Mouse (Mus musculus) CH12.LX (cell line): ENCODE data around the gene Cdhr2. TPM values are rescaled to one million over a fixed set of nuclear protein-coding genes. Genes with fewer than 3 reads are reported as not detected.
A peak's percentile ranks its signal among the peaks of the same experiment; 100 is the strongest.

Source experiments
- DNase-seq: peaks from one replicate; pipeline ENCODE4 v3.0.0-alpha.2; 2013; ENCODE audit errors: extremely low read depth
- H3K27ac ChIP-seq: 2 replicates; pipeline ENCODE4 v1.5.1; 2012; ENCODE audit warnings: low read depth, mild to moderate bottlenecking, control low read depth, moderate library complexity; ENCODE audit not compliant: insufficient read depth
- H3K27me3 ChIP-seq: replicated peaks from 2 replicates; pipeline ENCODE3; 2012; ENCODE audit warnings: inconsistent platforms
- H3K36me3 ChIP-seq, 2 experiments: replicated peaks in 1 of 2; 2 replicates each; pipeline versions ENCODE3 to v1.6.1; 2012; ENCODE audit warnings: inconsistent platforms in 1 of 2, low read length in 1 of 2, mild to moderate bottlenecking in 1 of 2, mixed read lengths in 1 of 2, moderate library complexity in 1 of 2; ENCODE audit not compliant: control insufficient read depth in 1 of 2, insufficient read depth in 1 of 2
- H3K4me1 ChIP-seq, 2 experiments: 2 replicates each; pipeline ENCODE4 v1.6.1; 2012; ENCODE audit warnings: inconsistent platforms in 1 of 2, moderate library complexity in 1 of 2; ENCODE audit not compliant: insufficient read depth in 2 of 2, control insufficient read depth in 1 of 2
- H3K4me2 ChIP-seq: 2 replicates; pipeline ENCODE4 v1.6.1; 2012; ENCODE audit warnings: low read depth, mild to moderate bottlenecking, control low read depth; ENCODE audit not compliant: poor library complexity, insufficient read depth, severe bottlenecking
- H3K4me3 ChIP-seq, 3 experiments: fragments of 150-350 bp in 1 of 3; sonication (generic) in 1 of 3; replicated peaks in 1 of 3; 2 replicates each; pipeline versions ENCODE3 to v1.5.1; 2011 to 2012; ENCODE audit warnings: low read depth in 2 of 3, low read length in 2 of 3, mild to moderate bottlenecking in 2 of 3, moderate library complexity in 2 of 3, control low read depth in 1 of 3, improper control_type of control experiment in 1 of 3, inconsistent platforms in 1 of 3, mixed read lengths in 1 of 3; ENCODE audit not compliant: poor library complexity in 1 of 3
- H3K79me2 ChIP-seq: replicated peaks from 2 replicates; pipeline ENCODE4 v1.6.1; 2012; ENCODE audit warnings: mild to moderate bottlenecking, moderate library complexity; ENCODE audit not compliant: control insufficient read depth, poor library complexity, insufficient read depth, severe bottlenecking; ENCODE audit errors: extremely low read depth
- H3K9ac ChIP-seq: 2 replicates; pipeline ENCODE4 v1.6.1; 2012; ENCODE audit warnings: low read depth, mild to moderate bottlenecking, control low read depth, moderate library complexity; ENCODE audit not compliant: insufficient read depth
- H3K9me3 ChIP-seq: replicated peaks from 2 replicates; pipeline ENCODE3; 2012; ENCODE audit warnings: low read length, inconsistent platforms, mixed read lengths
- CHD1 ChIP-seq: IDR thresholded peaks from 2 replicates; pipeline ENCODE4 v1.6.1; 2012; ENCODE audit warnings: low read depth, low read length, improper control_type of control experiment, inconsistent platforms
- CHD2 ChIP-seq: IDR thresholded peaks from 2 replicates; pipeline ENCODE4 v1.6.1; 2011; ENCODE audit warnings: low read length, improper control_type of control experiment
- E2F4 ChIP-seq: IDR thresholded peaks from 2 replicates; pipeline ENCODE4 v1.6.1; 2011; ENCODE audit warnings: low read depth, low read length, improper control_type of control experiment; ENCODE audit not compliant: insufficient replicate concordance
- ELF1 ChIP-seq: IDR thresholded peaks from 2 replicates; pipeline ENCODE4 v1.6.1; 2014; ENCODE audit warnings: low read depth, mild to moderate bottlenecking, inconsistent platforms, low read length, improper control_type of control experiment
- EP300 ChIP-seq: IDR thresholded peaks from 2 replicates; pipeline ENCODE4 v1.6.1; 2011; ENCODE audit warnings: low read length, improper control_type of control experiment
- ETS1 ChIP-seq: conservative IDR thresholded peaks from 2 replicates; pipeline ENCODE4 v1.6.1; 2012; ENCODE audit warnings: low read depth, mild to moderate bottlenecking, inconsistent platforms, low read length, improper control_type of control experiment, moderate library complexity
- GABPA ChIP-seq: IDR thresholded peaks from 2 replicates; pipeline ENCODE4 v1.6.1; 2012; ENCODE audit warnings: low read depth, low read length, improper control_type of control experiment, inconsistent platforms; ENCODE audit not compliant: insufficient replicate concordance
- HCFC1 ChIP-seq: IDR thresholded peaks from 2 replicates; pipeline ENCODE4 v1.6.1; 2012; ENCODE audit warnings: low read depth, mild to moderate bottlenecking, inconsistent platforms, low read length, improper control_type of control experiment
- JUN ChIP-seq: IDR thresholded peaks from 2 replicates; pipeline ENCODE4 v1.6.1; 2011; ENCODE audit warnings: low read depth, mild to moderate bottlenecking, low read length, improper control_type of control experiment, moderate library complexity; ENCODE audit not compliant: insufficient read depth
- KAT2A ChIP-seq: IDR thresholded peaks from 2 replicates; pipeline ENCODE4 v1.6.1; 2012; ENCODE audit warnings: low read length, improper control_type of control experiment, inconsistent platforms; ENCODE audit not compliant: insufficient replicate concordance
- MAX ChIP-seq: IDR thresholded peaks from 2 replicates; pipeline ENCODE4 v1.6.1; 2011; ENCODE audit warnings: low read length, improper control_type of control experiment
- MAZ ChIP-seq: IDR thresholded peaks from 2 replicates; pipeline ENCODE4 v1.6.1; 2012; ENCODE audit warnings: low read depth, mild to moderate bottlenecking, inconsistent platforms, low read length, improper control_type of control experiment, moderate library complexity
- MEF2A ChIP-seq: IDR thresholded peaks from 2 replicates; pipeline ENCODE4 v1.6.1; 2014; ENCODE audit warnings: low read depth, mild to moderate bottlenecking, inconsistent platforms, low read length, improper control_type of control experiment, borderline replicate concordance
- NELFE ChIP-seq: IDR thresholded peaks from 2 replicates; pipeline ENCODE4 v1.6.1; 2011; ENCODE audit warnings: low read depth, low read length, improper control_type of control experiment
- NRF1 ChIP-seq: IDR thresholded peaks from 2 replicates; pipeline ENCODE4 v1.6.1; 2014; ENCODE audit warnings: low read depth, mild to moderate bottlenecking, inconsistent platforms, low read length, improper control_type of control experiment, moderate library complexity
- PAX5 ChIP-seq: IDR thresholded peaks from 2 replicates; pipeline ENCODE4 v1.6.1; 2012; ENCODE audit warnings: low read length, inconsistent platforms, mixed read lengths
- POLR2A ChIP-seq: IDR thresholded peaks from 2 replicates; pipeline ENCODE4 v1.6.1; 2011; ENCODE audit warnings: low read depth, mild to moderate bottlenecking, improper control_type of control experiment, low read length
- RAD21 ChIP-seq: IDR thresholded peaks from 2 replicates; pipeline ENCODE4 v1.6.1; 2011; ENCODE audit warnings: low read depth, mild to moderate bottlenecking, low read length, improper control_type of control experiment, moderate library complexity
- SIN3A ChIP-seq: IDR thresholded peaks from 2 replicates; pipeline ENCODE4 v1.6.1; 2012; ENCODE audit warnings: low read length, improper control_type of control experiment, inconsistent platforms
- TBP ChIP-seq: conservative IDR thresholded peaks from 2 replicates; pipeline ENCODE4 v1.6.1; 2011; ENCODE audit warnings: low read depth, low read length, improper control_type of control experiment
- TCF12 ChIP-seq: IDR thresholded peaks from 2 replicates; pipeline ENCODE4 v1.6.1; 2014; ENCODE audit warnings: low read depth, mild to moderate bottlenecking, inconsistent platforms, low read length, improper control_type of control experiment
- UBTF ChIP-seq: IDR thresholded peaks from 2 replicates; pipeline ENCODE4 v1.6.1; 2012; ENCODE audit warnings: low read depth, mild to moderate bottlenecking, inconsistent platforms, low read length, improper control_type of control experiment, moderate library complexity
- USF1 ChIP-seq: IDR thresholded peaks from 2 replicates; pipeline ENCODE4 v1.6.1; 2014; ENCODE audit warnings: low read depth, mild to moderate bottlenecking, inconsistent platforms, low read length, improper control_type of control experiment
- ZC3H11A ChIP-seq: IDR thresholded peaks from 2 replicates; pipeline ENCODE4 v1.6.1; 2012; ENCODE audit warnings: low read depth, mild to moderate bottlenecking, inconsistent platforms, low read length, improper control_type of control experiment
- ZKSCAN1 ChIP-seq: IDR thresholded peaks from 2 replicates; pipeline ENCODE4 v1.6.1; 2012; ENCODE audit warnings: low read depth, inconsistent platforms, low read length, improper control_type of control experiment, borderline replicate concordance
- ZMIZ1 ChIP-seq: IDR thresholded peaks from 2 replicates; pipeline ENCODE4 v1.6.1; 2012; ENCODE audit warnings: low read depth, mild to moderate bottlenecking, inconsistent platforms, low read length, improper control_type of control experiment
- ZNF384 ChIP-seq: IDR thresholded peaks from 2 replicates; pipeline ENCODE4 v1.6.1; 2012; ENCODE audit warnings: low read depth, low read length, improper control_type of control experiment, inconsistent platforms
- dilution Hi-C: fragments of 300-500 bp; cut with MboI; formaldehyde crosslinking; loops from 2 replicates; pipeline ENCODE4 v1.14.3; 2020; ENCODE audit warnings: low sequenced_read_pairs; ENCODE audit not compliant: extremely low pct_unique_long_range_greater_than_20kb, extremely low pct_ligation_motif_present
- in situ Hi-C: fragments of 300-500 bp; cut with MboI; formaldehyde crosslinking; loops from 3 replicates; pipeline ENCODE4 v1.14.3; 2019; ENCODE audit warnings: low sequenced_read_pairs, low pct_ligation_motif_present, low pct_unique_long_range_greater_than_20kb, mixed read lengths
- polyA plus RNA-seq: library from polyadenylated mRNA; unstranded; fragments of >175 nt; gene quantifications from 2 replicates; pipeline ENCODE4 v1.2.1, GENCODE M21; 2012; ENCODE audit warnings: low read depth; ENCODE audit not compliant: insufficient read length
- total RNA-seq, 2 experiments: library from RNA; depleted of rRNA; stranded (reverse); fragments of 300-350 nt in 1 of 2; fragments of >200 nt in 1 of 2; gene quantifications; 2 replicates each; pipeline ENCODE4 v1.2.3; 2012 to 2014

Cdhr2 gene
- total and polyA plus RNA-seq, 3 experiments = not detected

- TF ChIP-seq SIN3A = peak; percentile 96
- no peak for TF ChIP-seq ZKSCAN1
- TF ChIP-seq EP300 = no peak
- peak; percentile 92 for TF ChIP-seq ELF1
- TF ChIP-seq CHD1 = peak; percentile 100
- TF ChIP-seq USF1 = no peak; the same call in 1 of the 2 replicates
- TF ChIP-seq RAD21 = no peak
- no peak for TF ChIP-seq E2F4
- no peak for TF ChIP-seq JUN
- TF ChIP-seq GABPA = no peak
- TF ChIP-seq MAX = peak; percentile 65; the same call in 1 of the 2 replicates
- TF ChIP-seq ETS1 = 0 out of 2 replicates have a peak, but pooled peaks have one; percentile 23
- TF ChIP-seq UBTF = 0 out of 2 replicates have a peak, but pooled peaks have one; percentile 53
- no peak for TF ChIP-seq PAX5
- peak; percentile 76; the same call in 1 of the 2 replicates for TF ChIP-seq ZMIZ1
- peak; percentile 22; the same call in 1 of the 2 replicates for TF ChIP-seq POLR2A
- TF ChIP-seq MAZ = peak; percentile 96
- peak; percentile 71 for TF ChIP-seq MEF2A
- peak; percentile 72 for TF ChIP-seq TCF12
These were observed 7.5 kb upstream of the Cdhr2 start, which contains the start of gene Rnf44 (continued) for GRCm38 (mm10) chr13:54693558-54694347.

GRCm38 (mm10) chr13:54694348-54695060 lies 6.8 kb upstream of the Cdhr2 start:
- H3K4me2 ChIP-seq = peak overlapping the region; percentile 78
- peak; percentile 81 for DNase-seq
- H3K27me3 ChIP-seq = peaks cover 17% of the 10 kb centered on the region
- H3K9ac ChIP-seq = peak overlapping the region; percentile 91
- H3K4me3 ChIP-seq = peak overlapping the region; percentile 66 to 97 (median 91)
- peaks cover 12 to 34% of the 10 kb centered on the region in 2 experiments for H3K4me1 ChIP-seq
- peaks cover 11% of the 10 kb centered on the region for H3K79me2 ChIP-seq
- no peaks in the 10 kb centered on the region for H3K9me3 ChIP-seq
- dilution Hi-C loops (no loop called here), in situ Hi-C loops (no loop called here)
- TF ChIP-seq JUN (no peak), E2F4 (0 out of 2 replicates have a peak, but pooled peaks have one; percentile 22), HCFC1 (peak; percentile 95), POLR2A (peak; percentile 92), KAT2A (peak; percentile 96; the same call in 1 of the 2 replicates), ELF1 (peak; percentile 71), ZC3H11A (no peak), CHD2 (peak; percentile 62), ZMIZ1 (peak; percentile 81; the same call in 1 of the 2 replicates), NRF1 (no peak), TCF12 (peak; percentile 49; the same call in 1 of the 2 replicates), ZNF384 (no peak), TBP (0 out of 2 replicates have a peak, but pooled peaks have one; percentile 40), GABPA (peak; percentile 66; the same call in 1 of the 2 replicates), NELFE (peak; percentile 80)
- H3K36me3 ChIP-seq = peaks cover 0 to 8% of the 10 kb centered on the region in 2 experiments
- H3K27ac ChIP-seq = peak overlapping the region; percentile 95
